Mouse (Mus musculus) MEL (cell line): Measurements from ENCODE around the gene Myg1. TPM values are rescaled to one million over a fixed set of nuclear protein-coding genes. Genes with fewer than 3 reads are reported as not detected.

ENCODE experiments used
- DNase-seq: peaks from one replicate; pipeline ENCODE4 v3.0.0; 2011; ENCODE audit warnings: low read depth, low spot score
- H3K27ac ChIP-seq: 2 replicates; pipeline ENCODE4 v1.5.1; 2012; ENCODE audit warnings: low read depth, mild to moderate bottlenecking, control low read depth, low read length, moderate library complexity; ENCODE audit not compliant: control insufficient read depth
- H3K27me3 ChIP-seq, 2 experiments: fragments of 150-350 bp in 1 of 2; sonication (generic) in 1 of 2; 2 replicates each; pipeline ENCODE4 v1.6.1; 2012; ENCODE audit warnings: low read length in 2 of 2, mild to moderate bottlenecking in 2 of 2, improper control_type of control experiment in 1 of 2, moderate library complexity in 1 of 2; ENCODE audit not compliant: insufficient read depth in 2 of 2, control insufficient read depth in 1 of 2
- H3K36me3 ChIP-seq, 2 experiments: 2 replicates each; pipeline ENCODE4 v1.6.1; 2012 to 2014; ENCODE audit warnings: low read length in 2 of 2, improper control_type of control experiment in 1 of 2, inconsistent platforms in 1 of 2, mild to moderate bottlenecking in 1 of 2; ENCODE audit not compliant: insufficient read depth in 2 of 2, control insufficient read depth in 1 of 2
- H3K4me1 ChIP-seq, 2 experiments: fragments of 150-350 bp in 1 of 2; sonication (generic) in 1 of 2; 2 replicates each; pipeline ENCODE4 v1.6.1; 2012; ENCODE audit warnings: low read length in 2 of 2, improper control_type of control experiment in 1 of 2, mild to moderate bottlenecking in 1 of 2; ENCODE audit not compliant: insufficient read depth in 2 of 2, control insufficient read depth in 1 of 2
- H3K4me3 ChIP-seq, 2 experiments: fragments of 150-350 bp in 1 of 2; sonication (generic) in 1 of 2; 2 replicates each; pipeline ENCODE4 v1.5.1; 2012; ENCODE audit warnings: low read depth in 2 of 2, low read length in 2 of 2, mild to moderate bottlenecking in 2 of 2, moderate library complexity in 2 of 2, control low read depth in 1 of 2, improper control_type of control experiment in 1 of 2; ENCODE audit not compliant: control insufficient read depth in 1 of 2, insufficient read depth in 1 of 2
- H3K79me2 ChIP-seq: 2 replicates; pipeline ENCODE4 v1.6.1; 2012; ENCODE audit warnings: mild to moderate bottlenecking, low read length, moderate library complexity; ENCODE audit not compliant: control insufficient read depth, poor library complexity, insufficient read depth
- H3K9ac ChIP-seq: 2 replicates; pipeline ENCODE4 v1.6.1; 2012; ENCODE audit warnings: low read depth, mild to moderate bottlenecking, control low read depth, low read length, moderate library complexity; ENCODE audit not compliant: control insufficient read depth, poor library complexity, severe bottlenecking
- H3K9me3 ChIP-seq: fragments of 150-350 bp; sonication (generic); replicated peaks from 2 replicates; pipeline ENCODE4 v1.6.1; 2012; ENCODE audit warnings: mild to moderate bottlenecking, low read length, improper control_type of control experiment, moderate library complexity; ENCODE audit not compliant: insufficient read depth
- BHLHE40 ChIP-seq: IDR thresholded peaks from 2 replicates; pipeline ENCODE4 v1.6.1; 2012; ENCODE audit warnings: low read depth, mild to moderate bottlenecking, inconsistent platforms, low read length, improper control_type of control experiment, borderline replicate concordance
- CHD1 ChIP-seq: IDR thresholded peaks from 2 replicates; pipeline ENCODE4 v1.6.1; 2012; ENCODE audit warnings: low read depth, mild to moderate bottlenecking, inconsistent platforms, low read length, improper control_type of control experiment
- CHD2 ChIP-seq: IDR thresholded peaks from 2 replicates; pipeline ENCODE4 v1.6.1; 2011; ENCODE audit warnings: low read length, improper control_type of control experiment
- CTCF ChIP-seq, 3 experiments: IDR thresholded peaks in 2 of 3; conservative IDR thresholded peaks in 1 of 3; 2 replicates each; pipeline ENCODE4 v1.5.1; 2011 to 2012; ENCODE audit warnings: low read length in 3 of 3, low read depth in 2 of 3, mild to moderate bottlenecking in 2 of 3, improper control_type of control experiment in 1 of 3, inconsistent platforms in 1 of 3, mixed read lengths in 1 of 3, moderate library complexity in 1 of 3; ENCODE audit not compliant: control insufficient read depth in 1 of 3, insufficient read depth in 1 of 3, poor library complexity in 1 of 3, severe bottlenecking in 1 of 3
- EP300 ChIP-seq, 2 experiments: IDR thresholded peaks; 2 replicates each; pipeline ENCODE4 v1.6.1; 2011; ENCODE audit warnings: improper control_type of control experiment in 2 of 2, low read length in 2 of 2, low read depth in 1 of 2, mild to moderate bottlenecking in 1 of 2
- ETS1 ChIP-seq: IDR thresholded peaks from 2 replicates; pipeline ENCODE4 v1.6.1; 2012; ENCODE audit warnings: low read depth, mild to moderate bottlenecking, inconsistent platforms, low read length, improper control_type of control experiment, moderate library complexity
- GATA1 ChIP-seq: IDR thresholded peaks from 2 replicates; pipeline ENCODE4 v1.6.1; 2011; ENCODE audit warnings: low read depth, low read length, improper control_type of control experiment
- HCFC1 ChIP-seq: IDR thresholded peaks from 2 replicates; pipeline ENCODE4 v1.6.1; 2012; ENCODE audit warnings: low read depth, mild to moderate bottlenecking, inconsistent platforms, low read length, improper control_type of control experiment, moderate library complexity
- JUND ChIP-seq: IDR thresholded peaks from 2 replicates; pipeline ENCODE4 v1.6.1; 2011; ENCODE audit warnings: low read depth, mild to moderate bottlenecking, improper control_type of control experiment, low read length
- MAFK ChIP-seq: IDR thresholded peaks from 2 replicates; pipeline ENCODE4 v1.6.1; 2011; ENCODE audit warnings: low read depth, mild to moderate bottlenecking, low read length, improper control_type of control experiment, borderline replicate concordance
- MAZ ChIP-seq: IDR thresholded peaks from 2 replicates; pipeline ENCODE4 v1.6.1; 2012; ENCODE audit warnings: low read depth, mild to moderate bottlenecking, inconsistent platforms, low read length, improper control_type of control experiment
- MXI1 ChIP-seq: IDR thresholded peaks from 2 replicates; pipeline ENCODE4 v1.6.1; 2011; ENCODE audit warnings: mild to moderate bottlenecking, low read depth, low read length, improper control_type of control experiment
- MYB ChIP-seq: IDR thresholded peaks from 2 replicates; pipeline ENCODE4 v1.6.1; 2011; ENCODE audit warnings: mild to moderate bottlenecking, low read depth, low read length, improper control_type of control experiment
- MYC ChIP-seq: IDR thresholded peaks from 2 replicates; pipeline ENCODE4 v1.6.1; 2011; ENCODE audit warnings: low read depth, mild to moderate bottlenecking, low read length, improper control_type of control experiment, moderate library complexity
- NELFE ChIP-seq: IDR thresholded peaks from 2 replicates; pipeline ENCODE4 v1.6.1; 2011; ENCODE audit warnings: low read depth, low read length, improper control_type of control experiment
- NRF1 ChIP-seq: IDR thresholded peaks from 2 replicates; pipeline ENCODE4 v1.6.1; 2014; ENCODE audit warnings: low read depth, mild to moderate bottlenecking, inconsistent platforms, low read length, improper control_type of control experiment, moderate library complexity; ENCODE audit not compliant: poor library complexity, insufficient read depth, severe bottlenecking
- POLR2AphosphoS2 ChIP-seq: IDR thresholded peaks from 2 replicates; pipeline ENCODE4 v1.6.1; 2011; ENCODE audit warnings: low read length, improper control_type of control experiment
- POLR2AphosphoS5 ChIP-seq: IDR thresholded peaks from 2 replicates; pipeline ENCODE4 v1.6.1; 2012; ENCODE audit warnings: low read depth, borderline replicate concordance, mild to moderate bottlenecking, inconsistent platforms, low read length, moderate library complexity, mixed read lengths
- RCOR1 ChIP-seq: IDR thresholded peaks from 2 replicates; pipeline ENCODE4 v1.6.1; 2012; ENCODE audit warnings: low read depth, mild to moderate bottlenecking, inconsistent platforms, low read length, improper control_type of control experiment
- SIN3A ChIP-seq: IDR thresholded peaks from 2 replicates; pipeline ENCODE4 v1.6.1; 2012; ENCODE audit warnings: low read length, improper control_type of control experiment, inconsistent platforms
- TAL1 ChIP-seq: IDR thresholded peaks from 2 replicates; pipeline ENCODE4 v1.6.1; 2012; ENCODE audit warnings: mild to moderate bottlenecking, inconsistent platforms, low read length, moderate library complexity, mixed read lengths
- TCF12 ChIP-seq: IDR thresholded peaks from 2 replicates; pipeline ENCODE4 v1.6.1; 2014; ENCODE audit warnings: low read depth, mild to moderate bottlenecking, inconsistent platforms, low read length, improper control_type of control experiment, moderate library complexity
- USF2 ChIP-seq, 2 experiments: IDR thresholded peaks; 2 replicates each; pipeline ENCODE4 v1.6.1; 2011 to 2012; ENCODE audit warnings: improper control_type of control experiment in 2 of 2, low read length in 2 of 2, borderline replicate concordance in 1 of 2, inconsistent platforms in 1 of 2, low read depth in 1 of 2, mild to moderate bottlenecking in 1 of 2; ENCODE audit not compliant: insufficient read depth in 1 of 2
- ZNF384 ChIP-seq: IDR thresholded peaks from 2 replicates; pipeline ENCODE4 v1.6.1; 2012; ENCODE audit warnings: low read depth, mild to moderate bottlenecking, inconsistent platforms, low read length, improper control_type of control experiment
- polyA plus RNA-seq, 2 experiments: library from polyadenylated mRNA; stranded (reverse) in 1 of 2; unstranded in 1 of 2; fragments of >175 nt in 1 of 2; fragments of >200 nt in 1 of 2; gene quantifications; 2 replicates each; pipeline versions ENCODE4 v1.2.1 to v1.2.4; 2012; ENCODE audit warnings: low replicate concordance in 2 of 2, low read depth in 1 of 2; ENCODE audit not compliant: insufficient read length in 2 of 2, insufficient read depth in 1 of 2, missing spikeins in 1 of 2
- total RNA-seq: library from RNA; depleted of rRNA; stranded (reverse); fragments of 300-350 nt; gene quantifications from 2 replicates; pipeline ENCODE4 v1.2.3, GENCODE M21; 2012

The Myg1 gene
- total and polyA plus RNA-seq, 3 experiments = 135 to 292 (median 140) TPM

DNA sequence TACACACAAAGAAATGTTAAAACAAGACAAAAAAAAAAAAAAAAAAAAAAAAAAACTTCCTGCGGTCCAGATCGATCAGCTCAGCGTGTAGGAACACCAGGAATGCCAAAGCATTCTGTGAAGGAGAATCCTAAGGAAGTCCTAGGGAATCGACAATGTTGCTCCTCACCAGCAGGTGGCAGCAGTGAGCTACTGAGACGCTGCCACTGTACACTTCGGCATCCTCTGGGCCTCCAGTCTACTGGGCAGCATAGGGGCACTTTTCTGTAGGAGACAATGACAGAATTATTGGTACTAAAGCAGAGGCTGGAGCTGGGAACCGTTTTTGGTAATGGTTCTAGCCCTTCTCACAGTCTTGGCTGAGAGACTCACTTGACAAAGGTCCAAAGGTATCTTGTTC lies 50.1 kb downstream of the Myg1 start (continued):
- no peak for TF ChIP-seq POLR2AphosphoS2
- TF ChIP-seq, all 39 proteins: peak for 8

DNA sequence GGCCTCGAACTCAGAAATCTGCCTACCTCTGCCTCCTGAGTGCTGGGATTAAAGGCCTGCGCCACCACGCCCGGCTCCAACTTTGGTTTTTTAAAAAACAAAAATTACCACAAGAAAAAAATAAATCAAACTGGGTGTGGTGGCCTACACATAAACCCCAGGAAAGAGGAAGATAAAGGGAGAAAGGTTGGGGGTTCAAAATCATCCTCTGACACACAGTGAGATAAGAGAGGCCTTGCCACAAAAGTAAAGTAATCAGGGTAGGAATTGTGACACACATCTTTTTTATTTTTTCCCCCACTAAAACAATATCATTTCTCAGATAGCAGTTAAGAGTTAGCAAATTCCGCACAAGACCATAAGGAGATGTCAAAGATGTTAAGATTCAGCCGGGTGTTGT lies 52.2 kb downstream of the Myg1 start:
- peak; percentile 67 for DNase-seq
- H3K9me3 ChIP-seq = no peaks in the 10 kb centered on the region
- TF ChIP-seq EP300 (IDR thresholded peaks at IDR 0.05; ENCODE audit: low read depth in 1 of 2, low read length in 2 of 2) = peak; percentile 74 to 84
- TF ChIP-seq MYB = no peak
- peak; percentile 100 for TF ChIP-seq RCOR1
- no peak for TF ChIP-seq POLR2AphosphoS5
- TF ChIP-seq MAZ = peak; percentile 77; the same call in 1 of the 2 replicates
- TF ChIP-seq TAL1 = peak; percentile 23; the same call in 1 of the 2 replicates
- TF ChIP-seq CHD1 = no peak
- no peak for TF ChIP-seq CTCF (IDR thresholded peaks at IDR 0.05 in 2 of 3, conservative IDR thresholded peaks at IDR 0.05 in 1 of 3; ENCODE audit: control insufficient read depth in 1 of 3, insufficient read depth in 1 of 3, low read depth in 2 of 3, low read length in 3 of 3, poor library complexity in 1 of 3, severe bottlenecking in 1 of 3)
- TF ChIP-seq MAFK = peak; percentile 64; the same call in 1 of the 2 replicates
- TF ChIP-seq GATA1 = peak; percentile 93
- TF ChIP-seq NRF1 = no peak
- TF ChIP-seq TCF12 = peak; percentile 69
- no peak for TF ChIP-seq USF2 (IDR thresholded peaks at IDR 0.05; ENCODE audit: borderline replicate concordance in 1 of 2, insufficient read depth in 1 of 2, low read depth in 1 of 2, low read length in 2 of 2)
- TF ChIP-seq HCFC1 = no peak
- TF ChIP-seq ETS1 = peak; percentile 50; the same call in 1 of the 2 replicates
- 0 out of 2 replicates have a peak, but pooled peaks have one; percentile 46 for TF ChIP-seq BHLHE40
- peak; percentile 78 for TF ChIP-seq ZNF384
- TF ChIP-seq JUND = no peak
- no peak for TF ChIP-seq NELFE
- peak; percentile 60; the same call in 1 of the 2 replicates for TF ChIP-seq MYC
- no peak for TF ChIP-seq CHD2
- TF ChIP-seq MXI1 = no peak
- TF ChIP-seq SIN3A = peak; percentile 36; the same call in 1 of the 2 replicates

More for the DNA sequence above, 52.2 kb downstream of the Myg1 start:
- no peak overlapping the region for H3K9ac ChIP-seq
- H3K27me3 ChIP-seq = no peaks in the 10 kb centered on the region
- no peak overlapping the region for H3K4me3 ChIP-seq
- H3K4me1 ChIP-seq = peaks cover 2 to 4% of the 10 kb centered on the region in 2 experiments; a peak in 3 of 4 replicates
- H3K79me2 ChIP-seq = no peaks in the 10 kb centered on the region
- no peak overlapping the region for H3K27ac ChIP-seq
- H3K36me3 ChIP-seq = peaks cover 0 to 5% of the 10 kb centered on the region in 2 experiments; a peak in 2 of 4 replicates
